Mouse (Mus musculus) G1E (cell line): ENCODE measurements around the gene Cabp2. TPM values are rescaled to one million over a fixed set of nuclear protein-coding genes. Genes with fewer than 3 reads are reported as not detected.

ENCODE experiments used
- ATAC-seq: 2 replicates; pipeline ENCODE4 v1.8.0; 2016; ENCODE audit warnings: mild to moderate bottlenecking; ENCODE audit not compliant: insufficient number of reproducible peaks, poor library complexity, low FRiP score, severe bottlenecking; ENCODE audit errors: extremely low read depth
- DNase-seq: peaks from one replicate; pipeline ENCODE4 v3.0.0; 2012; ENCODE audit warnings: low spot score
- H3K27me3 ChIP-seq: 2 replicates; pipeline ENCODE4 v1.6.1; 2012; ENCODE audit warnings: mild to moderate bottlenecking, low read length, inconsistent platforms; ENCODE audit not compliant: insufficient read depth
- H3K36me3 ChIP-seq: replicated peaks from 2 replicates; pipeline ENCODE3; 2012; ENCODE audit warnings: mild to moderate bottlenecking, inconsistent platforms
- H3K4me1 ChIP-seq: 2 replicates; pipeline ENCODE4 v1.6.1; 2012; ENCODE audit warnings: low read depth, low read length, inconsistent platforms, mixed read lengths; ENCODE audit not compliant: insufficient read depth
- H3K4me3 ChIP-seq: 2 replicates; pipeline ENCODE4 v1.5.1; 2012; ENCODE audit warnings: low read depth, mild to moderate bottlenecking, inconsistent platforms, low read length, moderate library complexity, mixed read lengths
- H3K9me3 ChIP-seq: replicated peaks from 2 replicates; pipeline ENCODE4 v1.6.1; 2012; ENCODE audit warnings: inconsistent platforms
- CTCF ChIP-seq: IDR thresholded peaks from 2 replicates; pipeline ENCODE4 v1.5.1; 2012; ENCODE audit warnings: low read depth, low read length, inconsistent platforms, mixed read lengths
- GATA1 ChIP-seq: IDR thresholded peaks from 2 replicates; pipeline ENCODE4 v1.6.1; 2012; ENCODE audit warnings: borderline replicate concordance, low read length, inconsistent platforms, mixed read lengths
- GATA2 ChIP-seq: IDR thresholded peaks from 2 replicates; pipeline ENCODE4 v1.6.1; 2012; ENCODE audit warnings: low read depth, low read length, inconsistent platforms, borderline replicate concordance
- POLR2AphosphoS5 ChIP-seq: IDR thresholded peaks from 2 replicates; pipeline ENCODE4 v1.6.1; 2012; ENCODE audit warnings: low read depth, low read length, inconsistent platforms; ENCODE audit not compliant: insufficient replicate concordance
- TAL1 ChIP-seq: conservative IDR thresholded peaks from 2 replicates; pipeline ENCODE4 v1.6.1; 2012; ENCODE audit warnings: low read depth, low read length, inconsistent platforms, mixed read lengths
- polyA plus RNA-seq: library from polyadenylated mRNA; stranded (reverse); fragments of >175 nt; gene quantifications from 2 replicates; pipeline ENCODE4 v1.2.3, GENCODE M21; 2012
- total RNA-seq, 2 experiments: library from RNA; stranded (forward) in 1 of 2; stranded (reverse) in 1 of 2; fragments of 200-1000 nt in 1 of 2; fragments of >200 nt in 1 of 2; fragmentation: Nextera tagmentation in 1 of 2; gene quantifications; 2 replicates each; pipeline ENCODE4 v1.2.3; 2014 to 2017

The Cabp2 gene
- total and polyA plus RNA-seq, 3 experiments: not detected

DNA sequence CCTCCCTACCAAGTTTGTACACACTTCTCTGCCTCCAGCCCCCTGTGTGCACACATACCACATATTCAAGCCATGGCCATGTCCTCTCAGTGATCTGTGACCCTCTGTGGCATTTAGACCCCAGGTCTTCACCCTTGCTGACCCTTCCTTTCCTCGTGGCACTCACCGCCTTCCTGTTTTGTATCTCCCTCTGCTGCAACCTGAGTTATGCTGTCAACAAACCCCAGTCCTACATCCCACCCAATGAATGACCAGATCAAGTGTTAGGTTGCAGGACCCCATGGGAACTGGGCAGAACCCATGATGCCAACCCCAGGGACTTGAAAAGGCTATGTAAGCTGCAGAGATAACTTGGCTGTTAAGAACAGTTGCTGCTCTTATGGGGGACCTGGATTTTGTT lies 20.7 kb downstream of the Cabp2 start:
- DNase-seq: no peak
- peaks cover 47% of the 10 kb centered on the region for H3K4me1 ChIP-seq
- no peaks in the 10 kb centered on the region; the same call in 1 of the 2 replicates for H3K27me3 ChIP-seq
- H3K9me3 ChIP-seq: no peaks in the 10 kb centered on the region
- H3K36me3 ChIP-seq: peaks cover 73% of the 10 kb centered on the region
- no peak for TF ChIP-seq POLR2AphosphoS5
- no peak for TF ChIP-seq CTCF
- TF ChIP-seq GATA2: no peak
- no peak for TF ChIP-seq TAL1
- TF ChIP-seq GATA1: no peak
- H3K4me3 ChIP-seq: no peak overlapping the region
- no peak for ATAC-seq

DNA sequence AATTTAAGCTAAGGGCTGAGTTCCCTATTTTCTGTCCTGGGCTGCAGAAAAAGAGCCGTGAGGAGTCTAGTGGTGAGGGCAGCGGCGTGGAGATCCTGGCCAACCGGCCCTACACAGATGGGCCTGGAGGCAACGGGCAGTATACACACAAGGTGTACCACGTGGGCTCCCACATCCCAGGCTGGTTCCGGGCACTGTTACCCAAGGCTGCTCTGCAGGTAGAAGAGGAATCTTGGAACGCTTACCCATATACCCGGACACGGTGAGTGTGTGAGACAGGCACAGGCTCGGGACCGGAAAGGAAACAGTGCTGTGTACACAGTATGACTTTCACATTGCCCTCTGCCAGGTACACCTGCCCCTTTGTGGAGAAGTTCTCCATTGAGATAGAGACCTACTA lies 21.2 kb downstream of the Cabp2 start:
- Histone ChIP-seq H3K4me3 (no peak overlapping the region), H3K27me3 (no peaks in the 10 kb centered on the region; the same call in 1 of the 2 replicates), H3K9me3 (no peaks in the 10 kb centered on the region), H3K4me1 (peaks cover 43% of the 10 kb centered on the region), H3K36me3 (peaks cover 78% of the 10 kb centered on the region)
- no peak for ATAC-seq
- TF ChIP-seq GATA1 (no peak), CTCF (no peak), POLR2AphosphoS5 (no peak), GATA2 (no peak), TAL1 (no peak)
- no peak for DNase-seq

DNA sequence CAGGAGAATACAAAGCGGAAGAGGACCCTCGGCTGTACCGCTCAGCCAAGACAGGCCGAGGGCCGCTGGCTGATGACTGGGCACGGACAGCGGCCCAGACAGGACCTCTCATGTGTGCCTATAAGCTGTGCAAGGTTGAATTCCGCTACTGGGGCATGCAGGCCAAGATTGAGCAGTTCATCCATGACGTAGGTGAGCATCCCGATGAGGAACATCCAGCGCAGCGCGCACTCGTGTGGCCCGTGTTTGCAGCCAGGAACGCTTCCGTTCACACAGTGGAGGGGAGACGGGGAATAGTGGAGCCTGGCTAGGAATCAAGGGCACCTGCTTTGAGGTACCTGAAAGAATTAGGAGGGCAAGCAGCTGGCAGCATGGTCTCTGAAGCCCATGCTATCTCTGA lies 21.9 kb downstream of the Cabp2 start:
- Histone ChIP-seq H3K4me1 (peaks cover 37% of the 10 kb centered on the region), H3K9me3 (no peaks in the 10 kb centered on the region), H3K27me3 (no peaks in the 10 kb centered on the region; the same call in 1 of the 2 replicates), H3K36me3 (peaks cover 78% of the 10 kb centered on the region), H3K4me3 (no peak overlapping the region)
- ATAC-seq (no peak), DNase-seq (no peak)
- TF ChIP-seq POLR2AphosphoS5 (no peak), GATA1 (no peak), CTCF (no peak)

DNA sequence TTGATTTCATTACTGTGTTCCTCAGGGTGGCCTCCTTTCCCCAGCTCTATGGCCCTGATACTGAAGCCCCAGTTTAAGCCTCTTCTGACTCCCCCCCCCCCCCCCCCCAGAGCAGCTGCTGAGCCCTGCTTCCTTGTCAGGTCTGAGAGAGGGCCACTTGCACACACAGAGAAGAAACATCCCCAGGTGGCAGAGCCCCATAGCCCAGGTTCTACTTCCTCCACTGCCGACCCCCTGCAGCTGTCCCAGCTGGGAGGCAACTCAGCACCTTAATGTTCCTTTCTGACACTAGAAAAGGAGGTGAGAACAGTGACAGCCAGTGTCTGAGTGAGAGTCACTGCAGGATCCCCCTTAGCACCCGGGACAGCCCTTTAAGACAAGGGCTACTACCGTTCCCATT lies 22.4 kb downstream of the Cabp2 start:
- TF ChIP-seq GATA2: no peak
- TF ChIP-seq GATA1: no peak
- TF ChIP-seq POLR2AphosphoS5: no peak
- TF ChIP-seq TAL1: no peak
- no peak for TF ChIP-seq CTCF
- peaks cover 32% of the 10 kb centered on the region for H3K4me1 ChIP-seq
- peaks cover 78% of the 10 kb centered on the region for H3K36me3 ChIP-seq
- H3K9me3 ChIP-seq: no peaks in the 10 kb centered on the region
- no peak for ATAC-seq
- no peaks in the 10 kb centered on the region; the same call in 1 of the 2 replicates for H3K27me3 ChIP-seq
- no peak overlapping the region for H3K4me3 ChIP-seq
- DNase-seq: no peak

DNA sequence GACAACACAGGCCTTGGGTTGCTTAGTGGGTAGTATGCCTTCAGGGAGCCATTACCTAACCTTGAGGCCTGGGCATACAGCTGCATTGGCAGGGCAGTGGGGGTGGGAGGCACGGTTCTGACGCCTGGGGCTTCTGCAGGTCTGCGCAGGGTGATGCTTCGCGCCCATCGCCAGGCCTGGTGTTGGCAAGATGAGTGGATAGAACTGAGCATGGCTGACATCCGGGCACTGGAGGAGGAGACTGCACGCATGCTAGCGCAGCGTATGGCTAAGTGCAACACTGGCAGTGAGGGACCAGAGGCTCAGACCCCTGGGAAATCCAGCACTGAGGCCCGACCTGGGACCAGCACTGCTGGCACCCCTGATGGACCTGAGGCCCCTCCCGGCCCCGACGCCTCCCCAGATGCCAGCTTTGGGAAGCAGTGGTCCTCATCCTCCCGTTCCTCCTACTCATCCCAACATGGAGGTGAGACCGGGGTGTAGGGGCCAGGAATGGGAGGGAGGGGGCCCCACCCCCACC lies 23.4 kb downstream of the Cabp2 start:
- ATAC-seq: no peak
- TF ChIP-seq CTCF (no peak), GATA2 (no peak), POLR2AphosphoS5 (no peak), GATA1 (no peak), TAL1 (no peak)

DNA sequence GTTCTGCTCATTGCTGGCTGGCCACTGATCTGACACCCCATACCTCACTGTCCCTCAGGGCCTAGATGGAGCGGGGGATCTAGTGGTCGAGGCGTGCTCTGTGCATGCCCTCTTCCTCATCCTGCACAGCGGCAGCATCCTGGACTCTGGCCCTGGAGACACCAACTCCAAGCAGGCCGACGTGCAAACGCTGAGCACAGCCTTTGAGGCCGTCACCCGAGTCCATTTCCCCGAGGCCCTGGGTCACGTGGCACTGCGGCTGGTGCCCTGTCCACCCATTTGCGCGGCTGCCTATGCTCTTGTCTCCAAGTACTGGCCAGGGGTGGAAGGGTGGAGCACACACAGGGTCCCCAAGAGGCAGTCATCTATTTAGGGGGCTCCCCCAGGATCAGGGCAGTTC lies 25.3 kb downstream of the Cabp2 start:
- Histone ChIP-seq H3K4me1 (peaks cover 10% of the 10 kb centered on the region), H3K36me3 (peaks cover 95% of the 10 kb centered on the region), H3K4me3 (no peak overlapping the region), H3K9me3 (no peaks in the 10 kb centered on the region), H3K27me3 (no peaks in the 10 kb centered on the region)
- no peak for DNase-seq
- no peak for ATAC-seq
- TF ChIP-seq GATA2: no peak
- no peak for TF ChIP-seq GATA1
- TF ChIP-seq CTCF: no peak
- no peak for TF ChIP-seq POLR2AphosphoS5
- no peak for TF ChIP-seq TAL1

More for the DNA sequence above, 23.4 kb downstream of the Cabp2 start:
- Histone ChIP-seq H3K27me3 (no peaks in the 10 kb centered on the region; the same call in 1 of the 2 replicates), H3K36me3 (peaks cover 84% of the 10 kb centered on the region), H3K9me3 (no peaks in the 10 kb centered on the region), H3K4me3 (no peak overlapping the region; the same call in 1 of the 2 replicates), H3K4me1 (peaks cover 23% of the 10 kb centered on the region)
- DNase-seq: no peak
